Mouse (Mus musculus) neural tube, embryonic 13.5 days (tissue): Measurements from ENCODE around the gene Optc. TPM values are rescaled to one million over a fixed set of nuclear protein-coding genes. Genes with fewer than 3 reads are reported as not detected.

ENCODE experiments used
- ATAC-seq: fragments of 200-750 bp; cut with Nextera tagmentation; 2 replicates; pipeline ENCODE4 v1.8.0; 2017; ENCODE audit warnings: low read depth, mild to moderate bottlenecking, moderate TSS enrichment, moderate library complexity
- H3K27ac ChIP-seq: fragments of 300-500 bp; sonication (generic); replicated peaks from 2 replicates; pipeline ENCODE4 v1.5.1; 2015; ENCODE audit warnings: moderate library complexity, mild to moderate bottlenecking, inconsistent platforms
- H3K27me3 ChIP-seq: fragments of 300-500 bp; sonication (generic); 2 replicates; pipeline ENCODE4 v1.6.1; 2015; ENCODE audit warnings: mild to moderate bottlenecking, inconsistent platforms
- H3K36me3 ChIP-seq: fragments of 300-500 bp; sonication (generic); 2 replicates; pipeline ENCODE4 v1.6.1; 2015; ENCODE audit warnings: mild to moderate bottlenecking, inconsistent platforms
- H3K4me1 ChIP-seq: fragments of 300-500 bp; sonication (generic); replicated peaks from 2 replicates; pipeline ENCODE4 v1.6.1; 2015; ENCODE audit warnings: inconsistent platforms
- H3K4me2 ChIP-seq: fragments of 300-500 bp; sonication (generic); 2 replicates; pipeline ENCODE4 v1.6.1; 2015; ENCODE audit warnings: inconsistent platforms, mild to moderate bottlenecking, moderate library complexity
- H3K4me3 ChIP-seq: fragments of 300-500 bp; sonication (generic); 2 replicates; pipeline ENCODE4 v1.5.1; 2015; ENCODE audit warnings: mild to moderate bottlenecking, inconsistent platforms
- H3K9ac ChIP-seq: fragments of 300-500 bp; sonication (generic); 2 replicates; pipeline ENCODE4 v1.6.1; 2015; ENCODE audit warnings: moderate library complexity, mild to moderate bottlenecking, inconsistent platforms
- H3K9me3 ChIP-seq: fragments of 300-500 bp; sonication (generic); 2 replicates; pipeline ENCODE4 v1.6.1; 2016; ENCODE audit warnings: inconsistent platforms
- WGBS: fragments of 180-500 bp; shearing (Covaris S2); methylation state at CpG from one replicate; pipeline ENCODE4 v1.1.7; 2015; 5-methylcytosine and 5-hydroxymethylcytosine counted together
- polyA plus RNA-seq: library from polyadenylated mRNA; unstranded; fragments of >200 nt; fragmentation: Nextera tagmentation; extraction: Ambion mirVana; gene quantifications from 2 replicates; pipeline ENCODE4 v1.2.1, GENCODE M21; 2015

Gene Optc
- polyA plus RNA-seq, 1 experiment from 2014 or later: 2.4 TPM

- peaks cover 16% of the 10 kb centered on the region; the same call in 1 of the 2 replicates for H3K27me3 ChIP-seq
- H3K4me3 ChIP-seq: peak overlapping the region; percentile 23
- 0 out of 2 replicates have a peak overlapping the region, but pooled peaks have one; percentile 18 for H3K9ac ChIP-seq
- WGBS: 3% methylated on average over 15 of the region's 15 CpGs
- H3K36me3 ChIP-seq: no peaks in the 10 kb centered on the region
- H3K4me1 ChIP-seq: peaks cover 45% of the 10 kb centered on the region
- H3K4me2 ChIP-seq: peak overlapping the region; percentile 48
- ATAC-seq: no peak
- no peaks in the 10 kb centered on the region for H3K9me3 ChIP-seq
- peak overlapping the region; percentile 4; the same call in 1 of the 2 replicates for H3K27ac ChIP-seq
Measured at GRCm38 (mm10) chr1:133855274-133856017, 52.4 kb downstream of the Optc start.

GRCm38 (mm10) chr1:133854421-133855273 lies 53.2 kb downstream of the Optc start:
- Histone ChIP-seq H3K27ac (peak overlapping the region; percentile 4; the same call in 1 of the 2 replicates), H3K9me3 (no peaks in the 10 kb centered on the region), H3K27me3 (peaks cover 16% of the 10 kb centered on the region; the same call in 1 of the 2 replicates), H3K9ac (peak overlapping the region; percentile 18; the same call in 1 of the 2 replicates), H3K4me3 (peak overlapping the region; percentile 23), H3K36me3 (no peaks in the 10 kb centered on the region), H3K4me2 (peak overlapping the region; percentile 48), H3K4me1 (peaks cover 37% of the 10 kb centered on the region)
- WGBS: 3% methylated on average over 17 of the region's 17 CpGs
- 0 out of 2 replicates have a peak, but pooled peaks have one; percentile 37 for ATAC-seq

Other genes starting within 250 kb of the Optc start
- not detected in 2 replicates for gene Zbed6, start 247.1 kb downstream of the Optc start, polyA plus RNA-seq
- gene Gm38394, start 246.7 kb downstream of the Optc start, polyA plus RNA-seq: 2.8 and 3.7 TPM in 2 replicates
- gene Lax1, start 217.9 kb downstream of the Optc start, polyA plus RNA-seq: 0.18 and 0.33 TPM in 2 replicates
- 10.7 and 13.7 TPM in 2 replicates for gene Atp2b4, start 107.0 kb downstream of the Optc start, polyA plus RNA-seq
- 8.2 and 10.1 TPM in 2 replicates for gene Prelp, start 13.4 kb upstream of the Optc start, polyA plus RNA-seq
- gene Fmod, start 129.3 kb upstream of the Optc start, polyA plus RNA-seq: 11.1 and 14.9 TPM in 2 replicates
- 49.0 and 55.3 TPM in 2 replicates for gene Btg2, start 171.1 kb upstream of the Optc start, polyA plus RNA-seq
- 0.45 and 0.81 TPM in 2 replicates for gene Chit1, start 203.2 kb upstream of the Optc start, polyA plus RNA-seq